Mouse (Mus musculus): ENCODE measurements at regions not wholly inside any gene's neighbourhood (a gene's known extent, or its start where the extent isn't known, plus 50 kb on each side); places are given as distances from the start of the nearest gene placed in this dataset.

DNA sequence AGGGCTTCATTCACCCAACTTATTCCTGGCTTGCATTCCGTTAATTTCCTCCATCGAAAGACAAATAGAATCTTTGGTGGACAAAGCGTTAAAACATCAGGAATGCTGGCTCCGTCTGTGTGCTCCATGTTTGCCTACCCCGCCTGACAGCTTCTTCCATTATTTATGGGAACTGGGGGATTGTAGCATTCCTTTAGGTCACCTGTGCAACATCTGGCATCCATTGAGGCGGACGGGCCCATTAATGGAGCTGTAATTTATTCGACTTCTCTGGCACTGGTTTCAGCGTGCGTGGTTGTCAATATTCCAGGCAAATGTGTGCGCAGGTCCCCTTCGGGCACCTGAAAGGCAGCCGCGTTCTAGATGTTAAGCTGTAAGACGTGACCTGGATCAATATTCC lies 196.9 kb downstream of the Thbs2 start:
- Histone ChIP-seq H3K36me3 (ENCODE audit: control insufficient read depth, insufficient read depth, low read length) (no peaks in the 10 kb centered on the region), H3K27ac (ENCODE audit: low read depth, low read length) (no peak overlapping the region), H3K4me2 (no peak overlapping the region), H3K4me3 (ENCODE audit: low read depth, low read length) (no peak overlapping the region), H3K4me1 (replicated peaks; ENCODE audit: control insufficient read depth, insufficient read depth, low read length) (no peaks in the 10 kb centered on the region), H3K9ac (ENCODE audit: low read depth, low read length) (no peak overlapping the region), H3K27me3 (replicated peaks; ENCODE audit: control insufficient read depth, insufficient read depth, low read length) (0 out of 2 replicates have a peak, but pooled peaks cover 4% of the 10 kb centered on the region), H3K9me3 (ENCODE audit: control insufficient read depth, low read length) (no peaks in the 10 kb centered on the region)
- DNase-seq (ENCODE audit: low spot score) (no peak), ATAC-seq (replicated peaks; ENCODE audit: low FRiP score) (no peak)
- WGBS, result 72% methylated on average over 15 of the region's 15 CpGs

DNA sequence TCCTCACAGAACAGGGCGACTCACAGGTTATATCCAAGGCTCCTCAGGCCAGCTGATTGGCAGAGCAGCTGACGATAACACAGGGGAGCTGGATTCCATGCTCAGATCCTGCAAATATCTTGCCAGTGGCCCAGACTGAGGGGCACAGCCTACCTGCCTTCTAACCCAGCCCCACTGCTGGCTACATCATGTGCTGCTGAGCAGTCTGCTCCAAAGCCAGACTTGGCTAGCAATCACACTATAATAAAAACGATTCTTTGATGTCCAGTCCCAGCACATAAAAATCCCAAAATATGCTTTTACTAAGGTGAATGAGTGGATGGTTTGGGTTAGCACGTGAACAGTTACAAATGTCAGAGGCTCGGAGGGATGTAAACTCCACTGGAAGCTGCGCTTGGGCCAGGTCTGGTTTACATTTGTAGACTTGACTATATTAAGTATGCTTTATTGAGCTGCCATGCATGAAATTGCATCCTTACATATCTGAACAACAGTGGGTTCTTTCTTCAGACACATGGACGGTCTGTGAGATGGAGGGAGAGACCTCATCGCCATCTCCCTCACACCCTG lies 200.2 kb downstream of the Thbs2 start:
- 0 out of 2 replicates have a peak, but pooled peaks cover 4% of the 10 kb centered on the region for H3K27me3 ChIP-seq (replicated peaks; ENCODE audit: control insufficient read depth, insufficient read depth, low read length)
- no peak overlapping the region for H3K9ac ChIP-seq (ENCODE audit: low read depth, low read length)
- H3K27ac ChIP-seq (ENCODE audit: low read depth, low read length), result no peak overlapping the region
- no peaks in the 10 kb centered on the region for H3K36me3 ChIP-seq (ENCODE audit: control insufficient read depth, insufficient read depth, low read length)
- ATAC-seq (replicated peaks; ENCODE audit: low FRiP score), result no peak
- no peaks in the 10 kb centered on the region for H3K4me1 ChIP-seq (replicated peaks; ENCODE audit: control insufficient read depth, insufficient read depth, low read length)
- no peak for DNase-seq (ENCODE audit: low spot score)
- WGBS, result 73% methylated on average over 8 of the region's 8 CpGs
- H3K4me2 ChIP-seq, result no peak overlapping the region
- no peak overlapping the region for H3K4me3 ChIP-seq (ENCODE audit: low read depth, low read length)
- no peaks in the 10 kb centered on the region for H3K9me3 ChIP-seq (ENCODE audit: control insufficient read depth, low read length)

DNA sequence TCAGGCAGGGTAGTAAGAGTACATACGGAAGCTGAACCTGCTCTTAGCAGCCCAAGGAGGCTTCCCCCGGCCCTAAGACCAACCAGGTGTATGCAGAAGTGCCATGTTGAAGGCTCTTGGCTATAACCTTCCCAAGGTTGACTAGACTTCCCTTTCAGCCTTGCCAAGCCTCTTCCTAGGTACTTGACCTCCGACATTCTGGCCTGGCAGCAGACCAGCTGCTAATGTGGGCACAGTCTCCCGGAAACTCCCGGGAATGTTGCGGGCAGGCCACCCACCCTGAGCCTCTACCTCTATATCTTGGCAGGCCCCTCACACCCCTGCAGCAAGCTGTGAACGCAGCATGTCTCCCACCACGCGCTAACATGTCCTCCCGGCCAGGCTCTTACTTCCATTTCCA lies 201.1 kb downstream of the Thbs2 start:
- H3K4me2 ChIP-seq, result no peak overlapping the region
- no peak overlapping the region for H3K9ac ChIP-seq (ENCODE audit: low read depth, low read length)
- H3K4me3 ChIP-seq (ENCODE audit: low read depth, low read length), result no peak overlapping the region
- H3K9me3 ChIP-seq (ENCODE audit: control insufficient read depth, low read length), result no peaks in the 10 kb centered on the region
- H3K4me1 ChIP-seq (replicated peaks; ENCODE audit: control insufficient read depth, insufficient read depth, low read length), result no peaks in the 10 kb centered on the region
- 74% methylated on average over 10 of the region's 10 CpGs for WGBS
- H3K27me3 ChIP-seq (replicated peaks; ENCODE audit: control insufficient read depth, insufficient read depth, low read length), result 0 out of 2 replicates have a peak, but pooled peaks cover 4% of the 10 kb centered on the region
- DNase-seq (ENCODE audit: low spot score) (no peak), ATAC-seq (replicated peaks; ENCODE audit: low FRiP score) (no peak)
- no peaks in the 10 kb centered on the region for H3K36me3 ChIP-seq (ENCODE audit: control insufficient read depth, insufficient read depth, low read length)
- no peak overlapping the region for H3K27ac ChIP-seq (ENCODE audit: low read depth, low read length)

DNA sequence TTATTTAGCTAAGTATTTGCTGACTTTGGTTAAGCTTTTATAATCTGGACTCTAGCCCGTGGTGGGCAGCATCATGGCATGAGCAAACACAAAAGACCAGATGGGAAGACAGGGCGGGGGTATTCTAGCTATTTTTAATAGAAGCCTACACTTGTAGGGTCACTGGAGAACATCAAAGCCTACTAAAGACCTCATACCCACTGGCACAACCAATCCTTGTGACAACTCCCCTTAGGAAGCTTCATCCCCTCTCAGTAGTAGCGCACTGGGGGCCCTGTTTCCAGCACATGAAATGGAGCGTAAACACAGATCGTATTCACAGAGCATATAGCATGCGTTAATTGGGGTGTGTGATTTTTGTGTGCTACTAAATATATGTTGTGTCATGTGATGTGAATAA lies 202.4 kb downstream of the Smoc2 start:
- H3K27ac ChIP-seq (ENCODE audit: low read depth, low read length), result no peak overlapping the region
- DNase-seq (ENCODE audit: low spot score), result no peak
- no peak overlapping the region for H3K4me2 ChIP-seq
- no peak for ATAC-seq (replicated peaks; ENCODE audit: low FRiP score)
- H3K4me3 ChIP-seq (ENCODE audit: low read depth, low read length), result no peak overlapping the region
- H3K9ac ChIP-seq (ENCODE audit: low read depth, low read length), result no peak overlapping the region
- H3K36me3 ChIP-seq (ENCODE audit: control insufficient read depth, insufficient read depth, low read length), result no peaks in the 10 kb centered on the region
- no peaks in the 10 kb centered on the region for H3K9me3 ChIP-seq (ENCODE audit: control insufficient read depth, low read length)
- WGBS, result 85% methylated on average over 6 of the region's 6 CpGs
- H3K4me1 ChIP-seq (replicated peaks; ENCODE audit: control insufficient read depth, insufficient read depth, low read length), result no peaks in the 10 kb centered on the region
- no peaks in the 10 kb centered on the region for H3K27me3 ChIP-seq (replicated peaks; ENCODE audit: control insufficient read depth, insufficient read depth, low read length)

DNA sequence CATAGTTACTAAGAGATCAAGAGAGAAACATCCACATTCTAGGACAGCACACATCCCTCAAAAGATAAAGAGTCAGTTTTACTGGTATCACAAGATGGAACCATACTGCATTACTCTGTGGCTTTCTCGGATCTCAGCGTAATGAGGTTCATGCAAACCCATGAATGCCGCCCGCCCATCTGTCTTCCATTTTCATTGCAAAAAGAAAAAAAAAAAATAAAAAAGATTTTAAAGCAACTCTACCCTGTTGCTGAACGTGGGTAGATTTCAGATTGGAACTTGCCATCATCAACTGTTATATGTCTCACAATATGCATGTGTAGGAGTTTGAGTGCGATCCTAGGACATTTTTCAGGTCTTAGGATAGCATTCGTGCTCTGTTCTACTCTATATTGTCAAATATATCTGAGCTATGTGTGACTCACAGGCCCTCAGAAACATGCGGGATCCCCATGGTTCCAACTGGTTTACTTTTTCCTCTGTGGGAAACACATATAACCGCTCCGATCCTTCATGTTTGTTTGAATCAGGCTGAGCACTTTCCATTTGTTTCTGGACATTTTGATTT lies 199.7 kb downstream of the Smoc2 start:
- Histone ChIP-seq H3K4me1 (replicated peaks; ENCODE audit: control insufficient read depth, insufficient read depth, low read length) (no peaks in the 10 kb centered on the region), H3K27me3 (replicated peaks; ENCODE audit: control insufficient read depth, insufficient read depth, low read length) (no peaks in the 10 kb centered on the region), H3K9me3 (ENCODE audit: control insufficient read depth, low read length) (no peaks in the 10 kb centered on the region), H3K9ac (ENCODE audit: low read depth, low read length) (no peak overlapping the region), H3K27ac (ENCODE audit: low read depth, low read length) (no peak overlapping the region), H3K4me2 (no peak overlapping the region), H3K4me3 (ENCODE audit: low read depth, low read length) (no peak overlapping the region), H3K36me3 (ENCODE audit: control insufficient read depth, insufficient read depth, low read length) (no peaks in the 10 kb centered on the region)
- ATAC-seq (replicated peaks; ENCODE audit: low FRiP score) (no peak), DNase-seq (ENCODE audit: low spot score) (no peak)
- WGBS, result 88% methylated on average over 10 of the region's 10 CpGs

DNA sequence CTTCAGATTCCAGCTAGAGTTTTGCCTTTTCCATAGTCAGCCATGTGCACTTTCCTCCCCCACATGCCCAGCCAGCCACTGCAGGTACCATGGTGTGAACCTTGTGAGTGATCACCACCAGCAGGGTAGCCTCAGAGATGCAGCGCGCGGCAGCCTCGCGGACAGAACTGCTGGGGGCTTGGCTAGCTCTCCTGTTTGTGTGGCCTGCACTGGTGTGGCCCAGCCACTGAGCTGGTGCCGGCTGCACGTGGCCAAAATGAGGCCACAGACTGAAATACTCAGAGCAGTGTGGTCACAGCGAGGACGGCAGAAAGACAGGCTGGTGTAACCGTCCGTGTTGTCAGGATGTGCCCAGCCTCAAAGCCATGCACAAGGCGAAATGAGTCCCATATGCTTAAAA lies 197.4 kb downstream of the Smoc2 start:
- Histone ChIP-seq H3K9me3 (ENCODE audit: control insufficient read depth, low read length) (no peaks in the 10 kb centered on the region), H3K27ac (ENCODE audit: low read depth, low read length) (no peak overlapping the region), H3K4me3 (ENCODE audit: low read depth, low read length) (no peak overlapping the region), H3K27me3 (replicated peaks; ENCODE audit: control insufficient read depth, insufficient read depth, low read length) (no peaks in the 10 kb centered on the region), H3K4me1 (replicated peaks; ENCODE audit: control insufficient read depth, insufficient read depth, low read length) (no peaks in the 10 kb centered on the region), H3K36me3 (ENCODE audit: control insufficient read depth, insufficient read depth, low read length) (no peaks in the 10 kb centered on the region), H3K9ac (ENCODE audit: low read depth, low read length) (no peak overlapping the region), H3K4me2 (no peak overlapping the region)
- no peak for ATAC-seq (replicated peaks; ENCODE audit: low FRiP score)
- WGBS, result 74% methylated on average over 12 of the region's 12 CpGs
- DNase-seq (ENCODE audit: low spot score), result no peak

DNA sequence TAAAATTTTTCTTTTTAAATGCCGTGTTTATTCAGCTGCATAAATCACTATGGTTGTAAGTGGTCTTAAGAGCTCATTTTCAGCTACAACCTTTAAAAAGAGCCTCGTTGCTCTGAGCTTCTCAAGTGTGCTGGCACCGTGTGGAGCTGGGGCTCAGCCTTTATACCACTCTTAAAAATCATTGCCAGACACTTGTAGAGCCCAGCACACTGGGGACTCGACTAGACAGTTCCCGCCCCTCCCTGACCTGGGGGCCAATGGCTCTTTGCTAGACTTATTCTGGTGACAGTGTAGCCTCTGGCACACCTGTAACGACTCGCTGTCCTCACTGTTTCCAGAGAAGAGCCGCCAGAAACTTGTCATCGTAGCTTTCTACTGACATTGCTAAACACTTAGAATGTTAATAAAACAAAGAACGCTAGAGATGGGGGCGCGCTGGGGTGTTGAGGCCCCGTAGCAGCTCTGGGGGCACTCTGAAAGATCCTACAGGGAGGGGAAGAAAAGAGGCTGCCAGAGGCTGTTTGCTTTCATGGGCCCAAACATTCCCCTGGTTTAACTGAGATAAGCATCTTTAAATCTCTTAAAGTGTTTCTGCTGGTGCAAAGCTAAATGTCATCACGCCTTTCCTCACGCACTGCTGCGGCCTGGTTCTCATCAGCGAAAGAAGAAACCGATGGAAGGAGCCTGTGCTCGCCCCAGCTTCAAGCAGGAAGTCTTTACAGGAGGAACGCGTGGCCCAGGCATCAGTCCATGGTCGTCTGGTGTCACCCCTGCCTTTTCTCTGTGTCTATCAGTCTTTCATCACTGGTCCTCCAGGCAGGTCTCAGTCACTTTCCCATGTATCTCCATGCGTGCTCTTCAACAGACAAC lies 196.7 kb downstream of the Smoc2 start:
- H3K36me3 ChIP-seq (ENCODE audit: control insufficient read depth, insufficient read depth, low read length), result no peaks in the 10 kb centered on the region
- 33% methylated on average over 23 of the region's 23 CpGs for WGBS
- H3K27ac ChIP-seq (ENCODE audit: low read depth, low read length), result no peak overlapping the region
- no peaks in the 10 kb centered on the region for H3K27me3 ChIP-seq (replicated peaks; ENCODE audit: control insufficient read depth, insufficient read depth, low read length)
- H3K4me2 ChIP-seq, result no peak overlapping the region
- DNase-seq (ENCODE audit: low spot score) (no peak), ATAC-seq (replicated peaks; ENCODE audit: low FRiP score) (no peak)
- no peak overlapping the region for H3K9ac ChIP-seq (ENCODE audit: low read depth, low read length)
- no peaks in the 10 kb centered on the region for H3K4me1 ChIP-seq (replicated peaks; ENCODE audit: control insufficient read depth, insufficient read depth, low read length)
- no peaks in the 10 kb centered on the region for H3K9me3 ChIP-seq (ENCODE audit: control insufficient read depth, low read length)
- H3K4me3 ChIP-seq (ENCODE audit: low read depth, low read length), result no peak overlapping the region

DNA sequence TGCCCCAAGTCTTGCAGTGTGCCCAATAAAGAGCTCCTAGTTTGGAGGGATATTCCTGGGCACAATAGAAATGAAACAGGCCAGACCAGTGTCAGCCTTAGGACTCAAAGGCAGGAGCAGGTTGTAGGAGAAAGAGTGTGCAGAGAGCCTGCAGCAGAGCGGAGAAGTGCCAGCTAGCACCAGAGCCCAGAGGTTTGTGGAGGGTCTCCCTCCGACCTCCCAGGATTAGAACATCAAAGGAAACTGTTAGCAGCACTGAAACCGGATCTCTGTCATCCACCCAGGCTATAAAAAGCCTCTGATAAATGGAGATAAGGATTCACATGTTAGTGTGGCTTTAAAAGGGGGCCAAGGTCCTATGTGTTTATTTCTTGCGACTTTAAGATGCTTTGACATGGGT lies 196.0 kb downstream of the Smoc2 start:
- H3K4me2 ChIP-seq, result no peak overlapping the region
- no peaks in the 10 kb centered on the region for H3K9me3 ChIP-seq (ENCODE audit: control insufficient read depth, low read length)
- no peaks in the 10 kb centered on the region for H3K36me3 ChIP-seq (ENCODE audit: control insufficient read depth, insufficient read depth, low read length)
- no peaks in the 10 kb centered on the region for H3K4me1 ChIP-seq (replicated peaks; ENCODE audit: control insufficient read depth, insufficient read depth, low read length)
- DNase-seq (ENCODE audit: low spot score) (no peak), ATAC-seq (replicated peaks; ENCODE audit: low FRiP score) (no peak)
- WGBS, result 13% methylated on average over 4 of the region's 4 CpGs
- H3K27me3 ChIP-seq (replicated peaks; ENCODE audit: control insufficient read depth, insufficient read depth, low read length), result no peaks in the 10 kb centered on the region
- no peak overlapping the region for H3K4me3 ChIP-seq (ENCODE audit: low read depth, low read length)
- no peak overlapping the region for H3K27ac ChIP-seq (ENCODE audit: low read depth, low read length)
- no peak overlapping the region for H3K9ac ChIP-seq (ENCODE audit: low read depth, low read length)
